Mouse (Mus musculus): Measurements from ENCODE around the gene Agpat3. TPM values are rescaled to one million over a fixed set of nuclear protein-coding genes. Genes with fewer than 3 reads are reported as not detected.

Agpat3 gene
- 51.9 and 113 TPM in 2 replicates for polyA plus RNA-seq (2012; rRNA removed)

GRCm38 (mm10) chr10:78351887-78352665, at the start of gene Agpat3:
Agpat3 (minus strand) TSS chr10:78352489.
- no peak for DNase-seq (ENCODE audit: low read depth, low spot score)
- WGBS, result under 1% methylated on average over 113 of the region's 113 CpGs

GRCm38 (mm10) chr10:78401127-78401526, 48.8 kb upstream of the Agpat3 start:
- 89% methylated on average over 2 of the region's 2 CpGs for WGBS
- DNase-seq (ENCODE audit: low read depth, low spot score), result no peak

GRCm38 (mm10) chr10:78399090-78399657, 46.9 kb upstream of the Agpat3 start:
- DNase-seq (ENCODE audit: low read depth, low spot score), result no peak
- WGBS, result 46% methylated on average over 17 of the region's 17 CpGs

- 62% methylated on average over 4 of the region's 4 CpGs for WGBS
- DNase-seq (ENCODE audit: low read depth, low spot score), result no peak
Observed at GRCm38 (mm10) chr10:78396625-78396885, 44.3 kb upstream of the Agpat3 start.

GRCm38 (mm10) chr10:78395819-78396624, 43.7 kb upstream of the Agpat3 start:
- peak; percentile 56 for DNase-seq (ENCODE audit: low read depth, low spot score)
- 16% methylated on average over 17 of the region's 17 CpGs for WGBS

- 96% methylated on average over 3 of the region's 3 CpGs for WGBS
- no peak for DNase-seq (ENCODE audit: low read depth, low spot score)
Observed at GRCm38 (mm10) chr10:78395377-78395776, 43.1 kb upstream of the Agpat3 start.

- WGBS, result 4% methylated on average over 18 of the region's 18 CpGs
- peak; percentile 28 for DNase-seq (ENCODE audit: low read depth, low spot score)
Observed at GRCm38 (mm10) chr10:78392072-78392471, 39.8 kb upstream of the Agpat3 start.

GRCm38 (mm10) chr10:78390982-78391470, 38.7 kb upstream of the Agpat3 start:
- 41% methylated on average over 4 of the region's 4 CpGs for WGBS
- DNase-seq (ENCODE audit: low read depth, low spot score), result no peak

GRCm38 (mm10) chr10:78388216-78388980, 36.1 kb upstream of the Agpat3 start:
- WGBS, result 67% methylated on average over 20 of the region's 20 CpGs
- no peak for DNase-seq (ENCODE audit: low read depth, low spot score)

GRCm38 (mm10) chr10:78385520-78385919, 33.2 kb upstream of the Agpat3 start:
- 78% methylated on average over 5 of the region's 5 CpGs for WGBS
- DNase-seq (ENCODE audit: low read depth, low spot score), result no peak

GRCm38 (mm10) chr10:78383567-78383966, 31.3 kb upstream of the Agpat3 start:
- WGBS, result 54% methylated on average over 3 of the region's 3 CpGs
- DNase-seq (ENCODE audit: low read depth, low spot score), result no peak

- WGBS, result 94% methylated on average over 7 of the region's 7 CpGs
- no peak for DNase-seq (ENCODE audit: low read depth, low spot score)
Observed at GRCm38 (mm10) chr10:78378516-78378915, 26.2 kb upstream of the Agpat3 start.

- WGBS, result 66% methylated on average over 27 of the region's 27 CpGs
- DNase-seq (ENCODE audit: low read depth, low spot score), result no peak
Observed at GRCm38 (mm10) chr10:78372681-78373668, 20.7 kb upstream of the Agpat3 start.

- DNase-seq (ENCODE audit: low read depth, low spot score), result no peak
- WGBS, result 29% methylated on average over 6 of the region's 6 CpGs
Observed at GRCm38 (mm10) chr10:78371746-78372145, 19.5 kb upstream of the Agpat3 start.

GRCm38 (mm10) chr10:78367586-78367985, 15.3 kb upstream of the Agpat3 start:
- no peak for DNase-seq (ENCODE audit: low read depth, low spot score)
- 55% methylated on average over 4 of the region's 4 CpGs for WGBS

- 18% methylated on average over 9 of the region's 9 CpGs for WGBS
- DNase-seq (ENCODE audit: low read depth, low spot score), result peak; percentile 46
Observed at GRCm38 (mm10) chr10:78366851-78367312, 14.6 kb upstream of the Agpat3 start.

- WGBS, result 44% methylated on average over 5 of the region's 5 CpGs
- no peak for DNase-seq (ENCODE audit: low read depth, low spot score)
Observed at GRCm38 (mm10) chr10:78366195-78366834, 14.0 kb upstream of the Agpat3 start.

GRCm38 (mm10) chr10:78365555-78365954, 13.3 kb upstream of the Agpat3 start:
- no peak for DNase-seq (ENCODE audit: low read depth, low spot score)
- WGBS, result 85% methylated on average over 6 of the region's 6 CpGs
